Mouse (Mus musculus): Measurements from ENCODE around the gene Ucp2. TPM values are rescaled to one million over a fixed set of nuclear protein-coding genes. Genes with fewer than 3 reads are reported as not detected.

Gene Ucp2
- polyA plus RNA-seq, 1 experiment = 92.5 TPM

DNA sequence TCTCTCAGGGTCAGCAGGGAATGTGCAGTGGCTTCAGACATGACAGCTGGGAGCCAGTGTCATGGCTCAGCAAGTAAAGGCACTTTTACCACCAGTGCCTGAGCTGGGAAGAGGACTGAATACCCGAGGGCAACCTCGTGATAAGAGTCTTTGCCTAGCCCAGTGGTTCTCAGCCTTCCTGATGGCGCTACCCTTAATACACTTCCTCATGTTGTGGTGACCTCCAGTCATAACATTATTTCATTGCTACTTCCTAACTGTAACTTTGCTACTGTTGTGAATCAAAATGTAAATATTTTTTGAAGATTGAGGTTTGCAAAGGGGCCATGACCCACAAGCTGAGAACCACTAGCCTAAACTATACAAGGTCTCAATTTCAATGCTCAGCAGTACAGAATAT is 15.5 kb downstream of the Ucp2 start:
- Histone ChIP-seq H3K79me2 (ENCODE audit: control insufficient read depth, insufficient read depth) (no peaks in the 10 kb centered on the region), H3K79me3 (ENCODE audit: low read depth) (no peaks in the 10 kb centered on the region), H3ac (ENCODE audit: control insufficient read depth, insufficient read length, low read depth) (no peak overlapping the region), H3K4me3 (ENCODE audit: insufficient read depth, poor library complexity, severe bottlenecking) (no peak overlapping the region), H3K36me3 (ENCODE audit: control insufficient read depth, insufficient read depth) (no peaks in the 10 kb centered on the region), H3K27me3 (ENCODE audit: control insufficient read depth, insufficient read depth, insufficient read length) (peaks cover 6% of the 10 kb centered on the region)
- no peak for TF ChIP-seq MYOG (IDR thresholded peaks at IDR 0.05; ENCODE audit: control insufficient read depth, extremely low read depth, insufficient read length)
- no peak for TF ChIP-seq CEBPB (IDR thresholded peaks at IDR 0.05; ENCODE audit: low read depth)
- TF ChIP-seq USF1 (IDR thresholded peaks at IDR 0.05; ENCODE audit: low read depth) = no peak
- no peak for TF ChIP-seq MYOD1 (IDR thresholded peaks at IDR 0.05; ENCODE audit: control insufficient read depth, insufficient read length, low read depth)
- no peak for TF ChIP-seq FOSL1 (IDR thresholded peaks at IDR 0.05; ENCODE audit: insufficient read depth, low read length, poor library complexity, severe bottlenecking)
- no peak for TF ChIP-seq MAX (IDR thresholded peaks at IDR 0.05)
- TF ChIP-seq CTCF (IDR thresholded peaks at IDR 0.05; ENCODE audit: control insufficient read depth, insufficient read depth, insufficient read length) = no peak

DNA sequence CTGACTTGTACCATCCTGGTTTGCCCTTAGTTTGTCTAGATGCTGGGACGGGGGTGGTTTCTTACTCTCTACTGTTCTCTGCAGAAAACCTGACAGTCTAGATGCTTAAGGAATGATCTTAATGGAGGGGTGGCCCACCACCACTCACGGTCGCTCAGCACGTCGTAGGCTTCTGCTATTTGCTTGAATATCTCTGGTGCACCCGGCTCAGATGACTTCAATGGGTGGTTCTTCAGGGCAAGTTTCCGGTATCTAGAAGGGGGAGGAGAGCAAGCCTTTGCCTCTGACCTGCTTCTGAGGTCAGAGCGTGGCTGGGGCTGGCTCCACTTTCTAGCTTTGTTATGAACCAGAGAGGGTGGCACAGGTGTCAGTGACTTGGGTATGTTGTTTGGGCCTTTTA is 18.5 kb downstream of the Ucp2 start:
- Histone ChIP-seq H3K27me3 (ENCODE audit: control insufficient read depth, insufficient read depth, insufficient read length) (no peaks in the 10 kb centered on the region), H3K36me3 (ENCODE audit: control insufficient read depth, insufficient read depth) (no peaks in the 10 kb centered on the region), H3K79me2 (ENCODE audit: control insufficient read depth, insufficient read depth) (no peaks in the 10 kb centered on the region), H3K4me3 (ENCODE audit: insufficient read depth, poor library complexity, severe bottlenecking) (no peak overlapping the region), H3ac (ENCODE audit: control insufficient read depth, insufficient read length, low read depth) (no peak overlapping the region), H3K79me3 (ENCODE audit: low read depth) (no peaks in the 10 kb centered on the region)
- TF ChIP-seq MYOD1 (IDR thresholded peaks at IDR 0.05; ENCODE audit: control insufficient read depth, insufficient read length, low read depth) = no peak
- no peak for TF ChIP-seq MYOG (IDR thresholded peaks at IDR 0.05; ENCODE audit: control insufficient read depth, extremely low read depth, insufficient read length)
- TF ChIP-seq FOSL1 (IDR thresholded peaks at IDR 0.05; ENCODE audit: insufficient read depth, low read length, poor library complexity, severe bottlenecking) = no peak
- TF ChIP-seq CEBPB (IDR thresholded peaks at IDR 0.05; ENCODE audit: low read depth) = no peak
- TF ChIP-seq CTCF (IDR thresholded peaks at IDR 0.05; ENCODE audit: control insufficient read depth, insufficient read depth, insufficient read length) = no peak
- TF ChIP-seq USF1 (IDR thresholded peaks at IDR 0.05; ENCODE audit: low read depth) = no peak
- no peak for TF ChIP-seq MAX (IDR thresholded peaks at IDR 0.05)

DNA sequence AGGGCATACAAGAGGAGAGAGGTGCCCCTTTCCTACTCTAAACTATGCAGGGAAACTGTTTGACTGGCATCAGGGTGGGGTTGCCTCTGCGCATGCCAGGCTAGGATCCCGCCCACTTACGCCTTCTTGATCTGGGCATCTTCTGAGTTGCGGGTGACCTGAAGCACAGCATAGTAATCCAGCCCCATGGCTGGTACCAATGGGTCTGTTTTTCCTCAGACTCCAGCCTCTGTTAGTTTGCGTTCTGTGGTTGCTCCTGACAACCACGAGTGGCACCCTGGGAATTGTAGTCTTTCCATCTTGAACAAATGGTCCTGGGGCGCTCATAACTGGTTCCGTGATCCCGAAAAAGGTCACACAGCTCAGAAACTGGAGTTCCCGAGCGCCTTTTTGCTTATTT is 21.4 kb downstream of the Ucp2 start, which contains the start of gene Dnajb13:
Dnajb13 (minus strand) TSS at position 388 of the 400 bp plus-strand sequence.
- Histone ChIP-seq H3K27me3 (ENCODE audit: control insufficient read depth, insufficient read depth, insufficient read length) (no peaks in the 10 kb centered on the region), H3K79me3 (ENCODE audit: low read depth) (no peaks in the 10 kb centered on the region), H3K79me2 (ENCODE audit: control insufficient read depth, insufficient read depth) (no peaks in the 10 kb centered on the region), H3K36me3 (ENCODE audit: control insufficient read depth, insufficient read depth) (no peaks in the 10 kb centered on the region), H3ac (ENCODE audit: control insufficient read depth, insufficient read length, low read depth) (no peak within 1 kb of the TSS), H3K4me3 (ENCODE audit: insufficient read depth, poor library complexity, severe bottlenecking) (no peak within 1 kb of the TSS)
- no peak for TF ChIP-seq MYOG (IDR thresholded peaks at IDR 0.05; ENCODE audit: control insufficient read depth, extremely low read depth, insufficient read length)
- TF ChIP-seq FOSL1 (IDR thresholded peaks at IDR 0.05; ENCODE audit: insufficient read depth, low read length, poor library complexity, severe bottlenecking) = no peak
- TF ChIP-seq CTCF (IDR thresholded peaks at IDR 0.05; ENCODE audit: control insufficient read depth, insufficient read depth, insufficient read length) = no peak
- TF ChIP-seq CEBPB (IDR thresholded peaks at IDR 0.05; ENCODE audit: low read depth) = no peak
- TF ChIP-seq MYOD1 (IDR thresholded peaks at IDR 0.05; ENCODE audit: control insufficient read depth, insufficient read length, low read depth) = no peak
- no peak for TF ChIP-seq MAX (IDR thresholded peaks at IDR 0.05)

DNA sequence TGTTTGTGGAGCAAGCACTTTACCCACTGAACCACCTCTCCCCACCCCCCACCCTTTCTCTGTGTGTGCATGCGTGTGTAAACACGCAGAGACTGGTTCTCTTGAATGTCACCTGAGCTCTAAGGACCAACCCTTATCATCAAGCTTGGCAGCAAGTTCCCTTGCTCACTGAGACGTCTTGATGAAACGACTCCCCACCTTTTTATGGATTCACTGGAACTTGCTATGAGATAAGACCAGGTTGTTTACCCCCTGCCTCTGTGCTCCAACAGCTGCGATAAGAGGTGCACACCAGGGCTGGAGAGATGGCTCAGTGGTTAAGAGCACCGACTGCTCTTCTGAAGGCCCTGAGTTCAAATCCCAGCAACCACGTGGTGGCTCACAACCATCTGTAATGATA is 27.1 kb downstream of the Ucp2 start:
- Histone ChIP-seq H3ac (ENCODE audit: control insufficient read depth, insufficient read length, low read depth) (no peak overlapping the region), H3K79me3 (ENCODE audit: low read depth) (no peaks in the 10 kb centered on the region), H3K36me3 (ENCODE audit: control insufficient read depth, insufficient read depth) (no peaks in the 10 kb centered on the region), H3K79me2 (ENCODE audit: control insufficient read depth, insufficient read depth) (no peaks in the 10 kb centered on the region), H3K27me3 (ENCODE audit: control insufficient read depth, insufficient read depth, insufficient read length) (no peaks in the 10 kb centered on the region), H3K4me3 (ENCODE audit: insufficient read depth, poor library complexity, severe bottlenecking) (no peak overlapping the region)
- no peak for TF ChIP-seq USF1 (IDR thresholded peaks at IDR 0.05; ENCODE audit: low read depth)
- no peak for TF ChIP-seq FOSL1 (IDR thresholded peaks at IDR 0.05; ENCODE audit: insufficient read depth, low read length, poor library complexity, severe bottlenecking)
- TF ChIP-seq CEBPB (IDR thresholded peaks at IDR 0.05; ENCODE audit: low read depth) = no peak
- no peak for TF ChIP-seq MYOG (IDR thresholded peaks at IDR 0.05; ENCODE audit: control insufficient read depth, extremely low read depth, insufficient read length)
- TF ChIP-seq MAX (IDR thresholded peaks at IDR 0.05) = no peak
- TF ChIP-seq MYOD1 (IDR thresholded peaks at IDR 0.05; ENCODE audit: control insufficient read depth, insufficient read length, low read depth) = no peak
- no peak for TF ChIP-seq CTCF (IDR thresholded peaks at IDR 0.05; ENCODE audit: control insufficient read depth, insufficient read depth, insufficient read length)

DNA sequence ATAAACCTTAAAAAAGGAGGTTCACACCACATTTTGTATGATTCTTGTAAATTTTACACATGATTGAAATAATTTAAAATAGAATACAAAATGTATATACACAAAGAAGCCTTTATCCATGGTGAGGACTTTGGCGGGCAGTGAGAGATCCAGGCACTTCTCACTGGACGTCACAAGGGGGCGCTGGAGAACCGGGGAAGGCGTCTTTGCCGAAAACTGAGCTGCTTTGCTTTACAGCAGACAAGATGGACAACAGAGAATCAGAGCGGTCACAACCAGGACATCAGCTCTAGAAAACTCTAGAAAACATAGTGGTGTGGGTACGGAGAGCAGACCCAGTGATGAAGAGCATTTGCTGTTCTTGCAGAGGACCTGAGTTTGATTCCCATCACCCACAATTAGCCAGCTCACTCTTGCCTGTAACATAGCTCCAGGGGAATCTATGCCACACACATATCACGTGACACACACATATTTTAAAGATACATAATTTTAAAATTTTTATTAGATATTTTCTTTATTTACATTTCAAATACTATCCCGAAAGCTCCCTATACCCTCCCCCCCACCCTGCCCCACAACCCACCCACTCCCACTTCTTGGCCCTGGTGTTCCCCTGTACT is 27.6 kb downstream of the Ucp2 start:
- H3K4me3 ChIP-seq (ENCODE audit: insufficient read depth, poor library complexity, severe bottlenecking) = no peak overlapping the region
- no peak overlapping the region for H3ac ChIP-seq (ENCODE audit: control insufficient read depth, insufficient read length, low read depth)
- no peaks in the 10 kb centered on the region for H3K79me3 ChIP-seq (ENCODE audit: low read depth)
- no peak for TF ChIP-seq MAX (IDR thresholded peaks at IDR 0.05)
- no peak for TF ChIP-seq MYOG (IDR thresholded peaks at IDR 0.05; ENCODE audit: control insufficient read depth, extremely low read depth, insufficient read length)
- peak; percentile 49 for TF ChIP-seq CTCF (IDR thresholded peaks at IDR 0.05; ENCODE audit: control insufficient read depth, insufficient read depth, insufficient read length)
- no peak for TF ChIP-seq FOSL1 (IDR thresholded peaks at IDR 0.05; ENCODE audit: insufficient read depth, low read length, poor library complexity, severe bottlenecking)
- TF ChIP-seq MYOD1 (IDR thresholded peaks at IDR 0.05; ENCODE audit: control insufficient read depth, insufficient read length, low read depth) = no peak
- TF ChIP-seq CEBPB (IDR thresholded peaks at IDR 0.05; ENCODE audit: low read depth) = no peak
- peak; percentile 36 for TF ChIP-seq USF1 (IDR thresholded peaks at IDR 0.05; ENCODE audit: low read depth)
- no peaks in the 10 kb centered on the region for H3K27me3 ChIP-seq (ENCODE audit: control insufficient read depth, insufficient read depth, insufficient read length)
- no peaks in the 10 kb centered on the region for H3K36me3 ChIP-seq (ENCODE audit: control insufficient read depth, insufficient read depth)
- H3K79me2 ChIP-seq (ENCODE audit: control insufficient read depth, insufficient read depth) = no peaks in the 10 kb centered on the region
